Mouse (Mus musculus) midbrain, embryonic 11.5 days (tissue): Measurements from ENCODE around the gene Gm10424. TPM values are rescaled to one million over a fixed set of nuclear protein-coding genes. Genes with fewer than 3 reads are reported as not detected.
"Not testable (repeated sequence)": the region's sequence is repeated elsewhere in the genome, so short reads cannot be mapped to it uniquely, and the experiment has no call there.

Experiments used
- ATAC-seq: fragments of 200-750 bp; cut with Nextera tagmentation; 2 replicates; pipeline ENCODE4 v1.8.0; 2017; ENCODE audit warnings: moderate TSS enrichment, moderate library complexity; ENCODE audit not compliant: low FRiP score
- DNase-seq: peaks from one replicate; pipeline ENCODE4 v3.0.0; 2015; ENCODE audit warnings: low spot score; ENCODE audit errors: missing footprints
- H3K27ac ChIP-seq: fragments of 300-500 bp; sonication (generic); 2 replicates; pipeline ENCODE4 v1.5.1; 2014; ENCODE audit warnings: low read depth, low read length
- H3K27me3 ChIP-seq: fragments of 300-500 bp; sonication (generic); 2 replicates; pipeline ENCODE4 v1.6.1; 2014; ENCODE audit warnings: mild to moderate bottlenecking, low read length, moderate library complexity, mixed read lengths; ENCODE audit not compliant: control insufficient read depth, insufficient read depth
- H3K36me3 ChIP-seq: fragments of 300-500 bp; sonication (generic); 2 replicates; pipeline ENCODE4 v1.6.1; 2014; ENCODE audit warnings: mild to moderate bottlenecking, low read length, moderate library complexity, mixed read lengths; ENCODE audit not compliant: control insufficient read depth, insufficient read depth
- H3K4me1 ChIP-seq: fragments of 300-500 bp; sonication (generic); 2 replicates; pipeline ENCODE4 v1.6.1; 2014; ENCODE audit warnings: low read length; ENCODE audit not compliant: control insufficient read depth, insufficient read depth
- H3K4me2 ChIP-seq: fragments of 300-500 bp; sonication (generic); 2 replicates; pipeline ENCODE4 v1.6.1; 2014; ENCODE audit warnings: mild to moderate bottlenecking, moderate library complexity
- H3K4me3 ChIP-seq: fragments of 300-500 bp; sonication (generic); 2 replicates; pipeline ENCODE4 v1.5.1; 2014; ENCODE audit warnings: low read depth, low read length
- H3K9ac ChIP-seq: fragments of 300-500 bp; sonication (generic); 2 replicates; pipeline ENCODE4 v1.6.1; 2014; ENCODE audit warnings: low read length
- H3K9me3 ChIP-seq: fragments of 300-500 bp; sonication (generic); 2 replicates; pipeline ENCODE4 v1.6.1; 2016; ENCODE audit warnings: low read length; ENCODE audit not compliant: control insufficient read depth
- WGBS: fragments of 180-500 bp; shearing (Covaris S2); extraction: QIAGEN DNeasy Blood & Tissue Kit; methylation state at CpG from one replicate; pipeline ENCODE4 v1.1.7; 2014; 5-methylcytosine and 5-hydroxymethylcytosine counted together
- polyA plus RNA-seq: library from polyadenylated mRNA; unstranded; fragments of >200 nt; fragmentation: Nextera tagmentation; extraction: Ambion mirVana; gene quantifications from 2 replicates; pipeline ENCODE4 v1.2.1, GENCODE M21; 2014

Gm10424 gene
- not detected in 2 replicates for polyA plus RNA-seq

DNA sequence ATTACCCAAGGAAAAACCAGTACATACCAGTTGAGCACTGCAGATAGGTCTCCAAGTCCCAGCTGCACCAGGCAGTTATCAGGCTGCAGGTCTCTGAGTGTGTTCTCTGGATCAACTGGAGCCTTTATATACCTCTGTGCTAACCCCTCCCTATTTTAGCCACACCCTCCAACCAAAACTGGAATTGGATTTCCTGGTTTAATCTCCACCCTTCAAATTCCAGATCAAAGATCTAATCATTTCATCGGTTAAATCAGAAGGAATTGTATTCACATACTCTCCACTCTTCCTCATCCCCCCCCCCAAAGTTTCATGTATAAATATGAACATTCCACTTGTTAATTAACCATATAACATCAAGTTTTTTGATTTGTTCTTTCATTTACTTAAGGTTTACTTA lies at the start of gene Gm10424:
Gene Gm10424 (minus strand): TSS at position 101 of the 400 bp plus-strand sequence.
- H3K27me3 ChIP-seq, H3K4me2 ChIP-seq, ATAC-seq, H3K4me1 ChIP-seq, H3K36me3 ChIP-seq, H3K27ac ChIP-seq, DNase-seq, H3K4me3 ChIP-seq, H3K9ac ChIP-seq, H3K9me3 ChIP-seq: not testable (repeated sequence)
- no CpG with 5 or more reads among the region's 1 CpGs for WGBS

DNA sequence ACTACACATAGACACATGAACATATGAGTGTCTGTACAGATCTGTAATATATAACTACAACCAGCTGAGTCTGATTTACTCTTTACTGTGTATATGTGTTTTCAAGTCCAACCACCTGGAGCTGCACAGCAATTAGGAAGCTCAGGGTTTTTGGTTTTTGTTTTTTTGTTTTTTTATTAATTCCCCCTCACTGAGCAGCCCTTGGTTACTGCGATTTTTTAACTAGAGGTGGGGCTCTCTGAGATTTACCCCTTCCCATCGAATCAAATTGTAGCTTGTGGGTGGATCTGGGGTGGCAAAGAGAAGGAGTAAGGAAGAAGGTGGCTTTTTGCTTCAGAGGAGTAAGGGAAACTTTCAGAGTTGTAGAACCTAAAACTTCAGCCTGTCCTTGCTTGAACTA lies 33.0 kb upstream of the Gm10424 start, which contains the start of gene Gm3259:
Gene Gm3259 (plus strand): TSS at position 301 of the 400 bp plus-strand sequence.
- not testable (repeated sequence) for H3K4me3 ChIP-seq, ATAC-seq, H3K4me1 ChIP-seq, H3K4me2 ChIP-seq, H3K27ac ChIP-seq, H3K9ac ChIP-seq, H3K9me3 ChIP-seq, H3K27me3 ChIP-seq, DNase-seq, H3K36me3 ChIP-seq
- WGBS: 64% methylated on average over 1 of the region's 2 CpGs

Other genes with a start within 250 kb of the Gm10424 start
- not detected in 2 replicates for gene Gm7942, start 165.8 kb downstream of the Gm10424 start, polyA plus RNA-seq
- not detected in 2 replicates for gene Gm16513, start 90.1 kb downstream of the Gm10424 start, polyA plus RNA-seq
- not detected in 2 replicates for gene Gm3259, start 33.1 kb upstream of the Gm10424 start, polyA plus RNA-seq
- gene D5Ertd577e, start 184.0 kb upstream of the Gm10424 start, polyA plus RNA-seq: not detected in 2 replicates
- gene Gm3286, start 238.0 kb upstream of the Gm10424 start, polyA plus RNA-seq: not detected in 2 replicates